Mouse (Mus musculus) cortical plate, adult 2 months (tissue): ENCODE data around the gene Faap100.
"Not testable (repeated sequence)": the region's sequence is repeated elsewhere in the genome, so short reads cannot be mapped to it uniquely, and the experiment has no call there.

Experiments used
- CTCF ChIP-seq: fragments of 200-500 bp; IDR thresholded peaks from 2 replicates; pipeline ENCODE4 v1.5.1; 2011; ENCODE audit warnings: mild to moderate bottlenecking, control low read depth, low read length; ENCODE audit not compliant: insufficient read depth; ENCODE audit errors: extremely low read depth
- POLR2A ChIP-seq: fragments of 200-500 bp; IDR thresholded peaks from 2 replicates; pipeline ENCODE4 v1.6.1; 2011; ENCODE audit warnings: mild to moderate bottlenecking, low read length, control low read depth; ENCODE audit not compliant: insufficient read depth; ENCODE audit errors: extremely low read depth

GRCm38 (mm10) chr11:120352093-120352350, 26.5 kb downstream of the Faap100 start:
- TF ChIP-seq CTCF, POLR2A: not testable (repeated sequence)
